Mouse (Mus musculus) MEL-GATA-1-ER (cell line): ENCODE results near the gene Abcg8.
A peak's percentile ranks its signal among the peaks of the same experiment; 100 is the strongest.

Experiments
- DNase-seq: peaks from one replicate; pipeline ENCODE4 v3.0.0-alpha.2; 2012; ENCODE audit warnings: low read depth; ENCODE audit errors: extremely low read depth

The Abcg8 gene

DNA sequence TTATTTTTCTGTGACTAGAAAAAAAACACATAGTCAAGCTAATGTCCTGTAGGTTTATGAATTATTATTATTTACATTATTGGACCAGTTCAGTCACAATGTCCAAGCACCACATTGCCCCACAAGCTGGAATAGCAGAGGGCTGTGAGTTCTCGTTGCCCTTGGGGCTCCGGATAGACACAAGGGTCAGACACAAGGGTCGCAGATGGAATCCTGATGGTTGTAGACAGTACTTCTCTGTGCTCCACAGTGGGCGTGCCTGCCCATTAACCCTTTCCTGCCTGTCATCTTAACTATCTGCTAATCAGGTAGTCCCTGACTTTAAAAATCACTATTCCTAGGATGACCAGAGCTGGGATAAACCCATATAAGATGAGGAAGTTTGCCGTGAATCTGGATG, 17.9 kb upstream of the Abcg8 start:
- DNase-seq: no peak

DNA sequence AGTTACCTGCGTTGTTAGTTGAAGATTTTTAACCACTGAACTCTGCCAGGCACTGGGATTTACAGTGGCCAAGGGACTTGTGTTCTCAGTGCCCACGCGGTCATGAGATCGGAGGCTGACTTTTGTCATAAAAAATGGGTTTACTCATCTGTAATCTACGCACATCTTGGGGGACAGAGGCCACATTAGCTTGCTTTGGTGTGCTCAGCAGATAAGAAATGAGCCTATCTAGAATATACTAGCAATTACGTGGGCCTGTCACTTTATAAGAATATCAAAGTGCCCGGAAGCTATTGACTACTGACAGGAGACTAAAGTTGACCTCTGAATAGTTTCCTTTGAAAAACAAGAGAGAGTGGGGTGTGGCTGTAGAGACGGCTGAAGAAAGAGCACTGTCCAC, 17.2 kb upstream of the Abcg8 start:
- no peak for DNase-seq

DNA sequence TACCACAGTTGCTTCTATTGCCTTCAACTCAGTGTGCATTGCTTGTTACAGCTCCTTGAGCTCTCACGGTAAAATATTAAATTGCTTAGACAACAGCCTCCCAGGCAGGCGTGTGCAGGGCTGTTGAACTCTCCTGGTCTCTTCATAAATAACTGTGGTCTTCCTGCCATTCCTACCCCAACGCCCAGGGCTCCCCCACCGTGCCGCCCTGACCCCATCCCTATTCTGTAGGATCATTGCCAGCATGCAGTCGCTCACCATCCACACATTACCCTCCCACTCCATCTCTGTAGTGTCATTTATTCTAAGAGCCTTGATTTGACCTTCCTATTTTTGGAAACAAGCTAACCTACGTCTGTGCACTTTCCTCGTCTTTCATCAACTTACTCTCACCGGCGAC, 11.0 kb upstream of the Abcg8 start:
- DNase-seq: no peak

DNA sequence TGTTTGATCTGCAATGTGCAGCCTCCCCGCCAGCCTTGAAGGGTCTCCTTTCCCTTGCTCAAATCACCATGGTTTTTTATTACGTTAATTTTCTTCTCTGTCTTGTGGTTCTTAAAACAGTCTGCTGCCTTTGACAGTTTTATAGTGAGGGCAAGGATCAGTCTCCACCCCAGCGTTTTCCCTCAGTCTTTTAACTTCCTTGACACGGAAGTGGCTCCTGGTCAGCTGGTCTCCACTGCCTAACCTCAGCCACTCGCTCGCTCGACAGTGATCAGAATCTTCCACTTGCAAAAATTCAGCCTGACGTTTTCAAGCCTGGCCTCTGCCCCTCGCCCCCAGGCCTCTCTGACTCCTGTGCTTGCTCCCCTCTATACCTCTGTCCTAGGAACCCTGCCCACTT, 10.4 kb upstream of the Abcg8 start:
- DNase-seq: no peak

DNA sequence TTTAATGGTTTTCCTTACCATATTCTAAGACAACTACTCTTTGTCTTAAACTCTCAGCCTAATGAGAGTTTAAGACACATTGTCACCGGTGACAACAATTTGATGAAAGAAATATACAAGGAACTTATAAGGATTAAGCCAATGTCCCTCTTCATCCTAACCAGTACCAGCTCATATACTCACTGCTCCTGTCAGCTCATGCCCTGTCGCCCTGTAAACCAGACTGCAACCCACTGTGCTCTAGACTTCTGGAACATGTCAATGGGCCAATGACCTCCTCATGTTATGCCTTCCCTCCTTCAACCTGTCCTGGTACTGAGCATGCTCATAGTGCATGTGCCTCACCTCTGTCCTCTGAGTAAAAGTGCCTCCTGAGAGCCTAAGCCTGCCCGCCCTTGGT, 8.3 kb upstream of the Abcg8 start:
- no peak for DNase-seq

DNA sequence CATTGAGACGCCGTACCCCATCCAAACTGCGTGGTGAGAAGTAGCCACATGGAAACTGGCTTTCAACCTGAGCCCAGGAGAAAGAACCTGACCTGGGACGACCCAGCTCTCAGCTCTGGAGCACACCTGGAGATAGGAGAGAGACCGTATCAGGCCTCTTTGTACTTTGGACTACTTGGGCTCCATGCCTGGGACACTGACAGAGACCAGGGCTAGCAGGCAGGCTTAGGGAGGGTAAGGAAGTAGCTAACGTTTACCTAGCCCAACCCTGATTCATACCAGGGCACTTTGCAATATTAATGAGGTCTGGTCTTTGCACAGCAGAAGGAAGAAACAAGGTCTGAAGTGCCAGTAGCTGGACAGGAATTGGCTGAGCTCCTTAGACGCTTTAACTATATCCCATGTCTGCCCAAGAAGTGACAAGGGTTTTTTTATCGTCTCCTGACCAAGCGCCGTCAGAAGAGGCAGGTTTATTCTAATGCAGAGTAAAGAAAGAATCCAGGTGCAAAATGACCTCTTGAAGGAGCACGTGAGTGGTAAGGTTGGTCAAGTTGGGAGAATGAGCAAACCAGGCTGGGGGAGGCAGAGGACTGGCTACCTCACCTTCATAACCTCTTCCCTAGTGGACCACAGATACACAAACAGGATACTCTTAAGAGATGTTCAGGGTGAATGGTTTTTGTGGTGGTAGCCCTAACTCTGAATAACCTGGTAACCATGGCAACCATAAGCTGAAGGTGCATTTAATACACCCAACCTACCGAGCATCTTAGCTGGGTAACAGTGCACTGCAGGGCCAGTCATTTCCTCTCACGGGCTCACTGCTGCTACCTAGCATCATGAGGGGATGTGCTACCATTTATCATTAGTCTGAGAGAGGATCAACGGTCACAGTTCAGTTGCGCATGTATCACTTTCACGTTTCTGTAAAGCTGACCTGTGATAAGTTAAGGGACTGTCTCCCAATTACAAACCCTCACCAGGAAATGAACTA, 3.4 kb upstream of the Abcg8 start:
- no peak for DNase-seq

DNA sequence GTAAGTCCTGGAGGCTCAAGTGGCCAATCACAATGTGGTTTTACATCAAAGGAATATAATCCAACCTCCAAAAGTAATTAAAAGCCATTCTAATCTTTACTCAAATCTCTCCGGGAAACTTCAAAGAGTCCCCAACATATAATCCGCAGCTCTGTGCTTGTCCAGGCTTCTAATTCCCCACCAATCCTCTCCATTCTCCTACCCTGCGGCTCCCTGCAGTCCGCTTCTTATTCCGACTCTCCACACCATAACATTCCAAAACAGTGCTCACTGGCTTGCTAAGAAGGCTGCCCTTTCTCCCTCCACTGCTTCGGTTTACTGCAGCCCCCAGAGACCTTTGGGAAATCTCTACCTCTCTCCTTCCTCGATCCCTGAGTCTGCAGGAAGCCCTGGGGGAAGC, 2.1 kb upstream of the Abcg8 start:
- no peak for DNase-seq

DNA sequence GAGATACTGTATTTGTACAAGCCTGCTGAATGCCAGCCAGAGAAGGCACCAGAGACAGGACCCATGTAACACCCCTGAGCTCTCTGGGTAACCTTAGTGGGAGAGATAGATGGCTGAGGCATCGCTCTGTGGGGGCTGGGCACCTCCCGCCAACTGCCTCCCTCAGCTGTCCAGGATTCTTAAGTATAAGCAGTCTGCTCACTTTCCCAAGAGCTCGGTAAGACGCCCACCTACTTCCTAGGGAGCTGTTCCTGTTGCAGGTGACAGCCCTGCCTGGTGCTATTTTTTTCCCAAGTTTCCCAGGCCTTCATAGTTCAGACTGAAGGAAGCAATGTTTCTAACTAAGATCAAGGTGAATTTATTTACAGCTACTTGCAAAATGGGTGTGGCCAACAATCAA, 898 bp upstream of the Abcg8 start:
- no peak for DNase-seq

DNA sequence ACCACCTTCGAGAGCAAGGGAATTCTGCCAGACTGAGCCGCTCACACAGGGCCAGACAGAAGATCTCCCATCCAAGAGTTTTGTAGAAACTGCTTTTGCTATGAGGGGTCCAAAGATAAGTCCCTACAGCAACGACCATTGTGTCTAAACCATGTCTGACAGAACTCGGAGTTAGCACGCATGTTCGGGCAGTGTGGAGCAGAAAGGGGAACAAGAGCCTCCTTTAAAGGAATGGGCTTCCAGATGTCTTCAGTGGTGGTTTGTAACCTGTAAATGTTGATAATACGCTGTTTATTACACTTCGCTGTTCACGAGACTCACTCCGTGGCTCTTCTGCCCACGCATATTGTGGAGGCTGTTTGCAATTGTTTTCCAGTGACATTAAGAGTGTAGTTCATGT, 1.5 kb downstream of the Abcg8 start:
- no peak for DNase-seq

DNA sequence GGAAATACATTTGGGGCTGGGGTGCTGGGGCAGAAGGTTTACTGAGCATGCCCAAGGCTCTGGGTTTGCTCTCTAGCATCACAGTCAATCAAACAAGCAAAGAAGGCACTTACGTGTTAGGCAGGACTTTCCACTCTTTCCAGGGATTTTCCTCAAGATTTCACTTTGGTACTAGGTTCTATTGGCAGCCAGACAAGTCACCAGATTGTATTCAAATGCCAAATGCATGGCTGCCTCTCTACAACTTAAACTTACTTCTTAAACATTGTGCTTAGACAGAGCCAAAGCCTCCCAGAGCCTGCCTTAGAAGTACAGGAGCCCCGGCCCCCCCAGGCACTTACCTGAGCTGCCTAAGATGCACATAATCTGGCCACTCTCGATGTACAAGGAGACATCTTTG, 5.6 kb downstream of the Abcg8 start:
- no peak for DNase-seq

DNA sequence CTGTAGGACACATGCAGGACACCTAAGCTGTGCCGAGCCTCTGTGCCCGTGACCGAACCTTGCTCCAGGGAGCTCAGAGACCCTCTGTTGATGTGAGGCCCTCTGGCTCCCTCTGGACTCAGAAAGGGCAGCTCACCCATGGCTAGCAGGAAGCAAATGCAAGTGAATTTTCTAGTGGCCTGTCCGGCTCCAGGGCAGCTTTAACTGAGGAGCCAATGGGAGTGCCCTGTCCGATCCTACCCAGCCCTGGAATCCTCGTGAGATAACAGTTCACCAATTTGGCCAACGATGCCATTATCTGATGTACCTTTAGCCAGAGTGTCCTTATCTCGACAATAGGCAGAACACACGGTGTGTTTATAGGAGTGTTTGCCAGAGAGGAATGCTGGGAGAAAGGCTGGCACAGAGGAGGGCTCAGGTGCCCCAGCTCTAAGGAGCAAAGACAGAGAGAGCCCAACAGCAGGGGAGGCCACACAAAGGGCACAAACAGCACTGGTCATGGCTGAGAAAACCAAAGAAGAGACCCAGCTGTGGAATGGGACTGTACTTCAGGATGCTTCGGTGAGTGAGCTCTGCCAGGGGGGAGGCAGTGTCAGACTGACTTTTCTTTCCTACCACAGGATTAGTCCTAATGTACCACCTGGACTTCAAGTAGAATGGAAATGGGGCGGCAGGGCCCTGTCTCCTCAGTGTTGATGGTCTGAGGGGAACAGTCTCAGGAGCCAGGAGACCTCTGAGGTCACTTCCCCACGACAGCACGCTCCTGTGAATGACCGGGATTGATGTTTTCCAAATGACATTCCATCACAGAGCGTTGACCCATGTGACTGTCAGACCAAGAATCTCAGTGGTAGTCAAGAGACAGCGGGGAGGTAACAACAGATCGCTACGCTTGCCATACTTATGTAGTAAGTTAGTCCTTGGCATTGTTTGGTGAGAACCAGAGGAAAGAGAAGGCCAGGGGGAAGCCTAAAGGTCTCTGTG, 6.9 kb downstream of the Abcg8 start, which contains the start of gene Abcg5:
Abcg5 (minus strand) TSS at position 278 of the 984 bp plus-strand sequence.
- no peak for DNase-seq

DNA sequence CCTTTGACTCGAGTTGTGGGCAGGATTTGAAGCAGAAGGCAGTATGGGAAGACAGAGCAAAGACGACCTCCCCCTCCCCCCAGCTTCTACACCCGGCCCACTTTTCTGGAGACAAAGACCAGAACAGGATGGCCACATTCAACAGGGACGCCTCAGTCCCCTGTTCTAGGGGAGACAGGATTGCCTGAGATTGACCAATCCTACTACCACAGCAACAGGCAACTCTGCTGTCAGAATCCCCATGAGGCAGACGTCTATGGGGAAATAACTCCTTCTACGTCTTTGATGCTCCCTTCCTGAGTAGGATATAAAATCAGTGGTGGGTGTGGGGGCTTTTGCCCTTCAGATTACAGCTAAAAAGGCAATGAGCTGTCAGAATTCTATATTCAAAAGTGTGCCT, 8.2 kb downstream of the Abcg8 start:
- no peak for DNase-seq

DNA sequence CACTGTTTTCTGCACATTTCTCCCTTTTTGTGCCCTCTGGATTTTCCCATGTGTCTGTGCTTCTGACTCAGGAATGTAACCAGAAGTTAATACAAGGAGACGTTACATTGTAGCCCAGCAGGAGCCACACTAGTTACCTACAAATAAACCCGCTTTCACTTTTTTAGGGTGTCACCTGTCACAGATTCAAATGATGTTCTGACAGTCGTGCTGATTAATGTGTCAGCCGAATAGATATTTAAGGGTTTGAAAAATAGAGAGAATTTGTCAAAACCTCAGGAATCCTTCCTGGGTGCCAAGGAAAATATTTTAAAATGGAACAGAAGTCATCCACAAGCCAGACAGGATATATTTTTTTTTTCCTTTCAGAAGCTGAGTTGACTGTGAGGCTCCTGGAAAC, 9.2 kb downstream of the Abcg8 start:
- no peak for DNase-seq

DNA sequence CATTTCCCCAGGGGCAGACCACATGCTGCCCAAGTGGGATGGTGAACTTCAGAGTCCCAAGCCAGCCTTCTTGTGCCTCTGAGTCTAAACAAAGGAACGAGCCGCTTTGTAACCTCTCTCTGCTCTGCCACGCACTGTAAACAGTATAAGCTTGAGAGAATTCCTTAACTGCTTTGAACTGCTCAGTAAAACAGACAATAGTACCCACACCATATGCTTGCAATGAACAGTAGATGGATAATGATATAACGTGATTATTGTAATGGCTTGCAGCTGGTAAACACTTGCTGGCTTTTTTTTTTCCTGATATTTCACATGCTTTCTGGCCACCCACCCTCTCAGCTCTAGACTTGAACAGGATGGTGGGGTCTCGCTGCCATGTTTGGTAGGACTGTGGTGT, 11.9 kb downstream of the Abcg8 start:
- DNase-seq: no peak

DNA sequence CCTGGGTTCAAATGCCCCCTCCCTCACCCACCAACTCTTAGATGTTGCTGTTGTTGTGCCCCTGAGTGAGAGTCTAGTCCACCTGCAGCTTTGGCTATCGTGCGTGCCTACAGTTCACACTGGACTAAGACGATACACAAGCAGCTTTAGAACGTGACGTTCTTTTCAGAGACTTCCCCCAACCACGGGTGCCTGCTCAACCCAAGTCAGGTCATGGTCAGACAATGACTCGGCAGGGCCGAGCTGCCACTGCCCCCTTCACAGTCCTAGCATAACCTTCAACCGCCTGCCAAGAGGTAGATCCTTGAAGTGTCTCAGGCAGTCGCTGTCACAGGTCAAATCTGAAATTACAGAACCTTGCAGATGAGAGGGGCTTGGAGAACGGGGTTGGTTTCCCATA, 12.7 kb downstream of the Abcg8 start:
- DNase-seq: no peak

DNA sequence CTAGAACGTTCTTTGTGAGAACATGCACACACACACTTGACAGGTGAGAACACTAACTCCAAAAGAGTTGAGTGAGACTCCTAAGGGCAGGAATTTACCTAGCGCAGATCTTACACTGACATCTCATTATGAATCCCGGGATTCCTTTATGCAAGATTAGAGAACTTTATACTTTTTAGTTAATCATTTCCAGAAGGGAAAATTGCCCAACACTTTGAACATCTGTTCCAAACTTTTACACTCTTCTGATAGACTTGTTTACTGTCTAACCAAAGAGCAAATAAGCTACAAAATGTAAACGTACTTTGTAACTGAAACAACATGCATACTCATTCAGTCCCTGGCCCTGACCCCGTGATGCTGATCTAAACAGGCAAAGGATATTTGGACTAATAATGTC, 13.2 kb downstream of the Abcg8 start:
- no peak for DNase-seq

DNA sequence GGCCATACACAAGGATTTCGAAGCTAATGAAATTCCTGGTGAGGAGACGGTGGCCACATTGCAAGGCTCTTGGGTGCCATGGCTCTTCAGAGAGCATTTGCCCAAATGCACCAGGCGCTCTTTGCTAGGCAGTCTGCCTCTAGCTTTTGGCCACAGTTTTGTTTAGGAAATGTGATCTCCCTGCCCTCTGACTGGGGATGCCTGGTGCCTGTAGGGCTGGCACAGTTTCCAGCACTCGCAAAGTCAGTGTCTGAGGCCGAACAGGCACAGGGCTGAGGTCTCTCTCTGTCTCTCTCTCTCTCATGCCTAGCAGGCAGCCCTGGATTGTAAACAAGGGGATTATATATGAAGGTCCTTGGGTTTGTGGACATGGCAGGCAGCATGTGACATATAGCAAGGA, 14.0 kb downstream of the Abcg8 start:
- DNase-seq: no peak

DNA sequence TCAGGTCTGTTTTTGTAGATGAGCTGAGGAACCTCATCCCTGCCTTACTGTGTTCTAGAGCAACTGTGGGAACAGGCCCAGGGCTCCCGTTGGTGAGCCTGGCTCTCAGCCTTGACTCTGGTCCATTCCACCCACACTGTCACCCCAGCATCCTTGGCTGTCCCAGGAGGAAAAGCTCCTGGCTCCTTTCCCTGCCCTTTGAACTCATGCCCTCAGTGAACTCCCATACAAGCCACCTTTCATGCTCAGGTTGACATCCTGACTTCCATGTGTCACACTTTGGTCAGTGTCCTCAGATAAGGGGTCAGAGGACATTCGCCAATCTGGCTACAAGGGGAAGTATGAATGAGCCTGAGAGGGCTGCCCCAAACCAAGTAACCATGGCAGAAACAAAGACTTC, 17.6 kb downstream of the Abcg8 start:
- DNase-seq: no peak

DNA sequence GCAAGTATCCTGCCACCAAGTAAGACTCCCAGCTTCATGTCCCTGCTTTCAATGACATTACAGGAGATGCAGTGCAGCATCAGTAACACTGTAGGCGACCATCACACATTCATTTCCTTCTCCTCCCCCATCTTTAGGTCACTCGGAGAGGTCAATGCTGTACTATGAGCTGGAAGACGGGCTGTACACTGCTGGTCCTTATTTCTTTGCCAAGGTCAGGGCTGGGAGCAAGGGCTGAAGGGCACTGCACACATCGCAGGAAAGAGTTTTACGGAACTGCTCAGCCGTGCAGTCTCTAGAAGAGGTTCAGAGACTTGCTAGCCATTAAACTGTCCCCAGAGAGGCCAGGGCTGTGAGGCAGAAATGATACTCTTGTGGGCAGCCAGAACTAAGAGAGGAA, 20.4 kb downstream of the Abcg8 start:
- DNase-seq: no peak

DNA sequence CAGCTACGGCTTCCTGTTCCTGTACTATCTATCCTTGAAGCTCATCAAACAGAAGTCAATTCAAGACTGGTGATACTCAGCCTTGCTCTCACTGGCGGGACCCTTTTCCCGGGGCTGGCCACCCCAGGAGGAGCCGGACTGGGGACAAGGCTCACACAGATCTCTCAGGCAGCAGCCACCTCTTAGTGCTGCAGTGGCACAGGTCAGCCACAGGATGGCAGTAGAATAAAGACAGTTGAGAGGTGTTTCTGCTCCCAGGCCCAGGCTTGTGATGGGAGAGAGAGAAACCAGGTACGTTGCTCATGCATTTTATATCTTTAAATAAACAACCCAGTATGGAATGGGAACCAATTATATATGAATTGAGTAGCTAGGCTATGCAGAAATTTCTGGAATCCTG, 22.6 kb downstream of the Abcg8 start:
- DNase-seq: peak; percentile 19

DNA sequence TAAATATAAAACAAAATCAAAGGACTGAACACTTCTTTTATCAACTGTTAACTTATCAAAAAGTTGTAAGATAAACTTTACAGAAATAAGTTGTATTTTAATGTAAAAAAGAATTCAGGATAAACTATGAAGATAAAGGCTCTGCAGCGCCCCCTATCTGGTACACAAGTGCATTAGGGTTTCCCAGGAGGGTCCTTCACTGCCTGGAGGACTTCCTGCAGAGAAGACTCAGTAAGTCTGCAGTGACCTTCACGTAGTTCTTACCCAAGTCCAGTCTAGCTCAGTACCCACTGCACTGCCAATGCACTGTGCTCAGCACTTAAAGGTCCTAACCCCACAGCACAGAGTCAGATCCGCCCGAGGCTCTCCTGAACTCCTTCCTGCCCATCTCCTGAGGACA, 31.3 kb downstream of the Abcg8 start:
- peak; percentile 8 for DNase-seq

DNA sequence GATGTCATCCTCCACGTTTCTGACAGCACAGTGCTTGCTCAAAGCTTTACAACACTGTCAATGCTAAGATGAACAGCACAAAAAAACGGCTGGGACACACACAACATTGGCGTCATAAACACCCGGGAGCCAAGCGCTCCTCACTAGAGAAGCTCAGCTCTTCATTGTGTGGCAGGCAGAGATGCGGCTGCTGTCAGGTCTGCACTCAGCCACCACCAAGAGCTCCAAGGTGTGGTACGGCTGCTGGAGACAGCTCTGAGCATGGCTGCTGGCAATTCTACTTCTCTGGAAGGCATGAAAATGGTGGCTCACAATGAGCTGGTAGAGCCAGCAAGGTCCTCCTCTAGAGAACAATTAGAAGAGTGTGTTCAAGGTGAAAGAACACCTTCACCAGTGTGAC, 32.7 kb downstream of the Abcg8 start:
- DNase-seq: no peak
